Mouse (Mus musculus): ENCODE measurements around the gene Thsd4.

DNA sequence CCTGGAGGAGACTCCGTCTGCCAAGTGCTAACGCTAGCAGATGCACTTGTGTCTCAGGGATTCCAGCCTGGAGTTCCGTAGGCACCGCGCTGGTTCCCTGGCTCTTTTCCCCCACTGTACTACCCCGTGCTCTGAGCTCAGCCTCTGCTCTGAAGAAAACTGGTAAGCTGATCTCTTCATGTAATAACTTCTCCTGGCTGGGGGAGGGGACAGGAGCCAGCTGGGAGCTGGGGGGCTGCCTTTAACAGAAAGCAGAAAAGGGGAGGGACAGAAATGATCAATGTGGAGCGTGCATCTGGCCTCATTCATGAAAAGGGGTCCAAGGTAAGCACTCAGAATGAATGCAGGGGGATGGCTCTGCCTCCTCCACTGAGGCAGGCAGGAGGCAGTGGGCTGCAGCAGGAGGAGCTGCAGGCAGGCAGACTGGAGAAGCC lies 380.7 kb downstream of the Thsd4 start:
- TF ChIP-seq EP300 (IDR thresholded peaks at IDR 0.05; ENCODE audit: low read depth) (no peak), CTCF (IDR thresholded peaks at IDR 0.05; ENCODE audit: low read depth) (no peak)
